Mouse (Mus musculus): ENCODE results near the gene Onecut3.

Onecut3 gene

GRCm38 (mm10) chr10:80552364-80552763 is 57.7 kb downstream of the Onecut3 start:
- in situ Hi-C loops (cut with MboI, MseI): no loop called here

- in situ Hi-C loops (cut with MboI, MseI): no loop called here
Measured at GRCm38 (mm10) chr10:80553575-80553974, 58.9 kb downstream of the Onecut3 start.

- in situ Hi-C loops (cut with MboI, MseI): no loop called here
Measured at GRCm38 (mm10) chr10:80553997-80554396, 59.4 kb downstream of the Onecut3 start.

GRCm38 (mm10) chr10:80557346-80557965 is 62.8 kb downstream of the Onecut3 start:
- in situ Hi-C loops (cut with MboI, MseI): no loop called here

- in situ Hi-C loops (cut with MboI, MseI): no loop called here
Measured at GRCm38 (mm10) chr10:80559431-80559830, 64.8 kb downstream of the Onecut3 start.

- in situ Hi-C loops (cut with MboI, MseI): no loop called here
Measured at GRCm38 (mm10) chr10:80560621-80561020, 66.0 kb downstream of the Onecut3 start.

GRCm38 (mm10) chr10:80561116-80561944 is 66.7 kb downstream of the Onecut3 start, which contains the start of gene Rexo1:
Gene Rexo1 (minus strand): TSS chr10:80561560.
- in situ Hi-C loops (cut with MboI, MseI): no loop called here

GRCm38 (mm10) chr10:80566375-80567092 is 71.9 kb downstream of the Onecut3 start:
- in situ Hi-C loops (cut with MboI, MseI): no loop called here
